Mouse (Mus musculus) testis, adult 2 months (tissue): ENCODE measurements around the gene Zfp574.

Experiments used
- CTCF ChIP-seq: fragments of 200-500 bp; IDR thresholded peaks from 2 replicates; pipeline ENCODE4 v1.5.1; 2012; ENCODE audit warnings: low read depth, mild to moderate bottlenecking, inconsistent platforms, low read length, moderate library complexity; ENCODE audit not compliant: control insufficient read depth, insufficient read depth, insufficient replicate concordance
- POLR2A ChIP-seq: fragments of 200-500 bp; IDR thresholded peaks from 2 replicates; pipeline ENCODE4 v1.6.1; 2012; ENCODE audit warnings: low read depth, mild to moderate bottlenecking, inconsistent platforms, low read length, moderate library complexity; ENCODE audit not compliant: control insufficient read depth

DNA sequence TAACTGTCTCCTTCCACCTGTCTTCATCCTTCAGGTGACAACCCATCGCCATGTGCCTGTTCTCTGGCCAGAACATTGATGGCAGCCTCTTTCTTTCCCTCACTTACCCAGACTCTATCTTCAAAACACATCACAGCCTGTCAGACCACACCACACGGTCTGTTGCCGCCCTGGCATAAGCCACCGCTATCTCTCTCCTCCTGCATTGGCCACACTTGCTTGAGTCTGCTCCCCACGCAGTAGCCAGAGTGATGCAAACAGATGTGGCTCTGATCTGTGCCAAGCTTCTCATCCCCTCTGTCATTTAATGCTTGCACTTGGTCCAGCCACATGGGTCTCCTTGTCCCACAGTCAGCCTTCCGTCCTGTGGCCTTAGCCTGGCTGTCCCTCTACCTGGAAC lies 9.0 kb upstream of the Zfp574 start:
- TF ChIP-seq CTCF (no peak), POLR2A (no peak)
